ENCODE assay signal across 15 mouse cellular contexts in the genomic region with DNA sequence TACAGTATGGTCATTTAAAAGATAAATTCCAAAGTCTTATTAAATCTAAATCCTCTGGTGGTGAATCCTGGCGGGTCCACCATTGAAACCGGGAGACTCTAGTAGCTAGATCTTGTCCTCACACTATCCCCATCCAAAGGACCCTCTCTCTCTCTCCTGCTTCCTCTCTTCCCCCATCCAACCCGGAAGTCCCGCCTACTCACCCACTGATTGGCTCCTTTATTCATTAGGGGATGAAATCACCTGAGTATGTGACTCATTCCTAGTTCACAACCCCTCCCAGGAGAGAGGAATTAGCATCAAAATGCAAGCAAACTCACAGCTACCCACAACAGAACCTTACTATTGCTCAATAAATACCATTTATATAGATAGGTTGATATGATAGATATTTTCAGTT.
DNase-seq lines count a peak whose midpoint lies in the region.
"Had no signal": no experiment of that assay in that cellular context is flagged by ENCODE, and none has a peak within 500 bp of the region (broad histone marks: within the 10 kb centered on the region; RNA-seq: fewer than 3 reads in every experiment).

No protein-coding gene starts in this region.

- DNase-seq in ES-CJ7 (ENCODE audit: low read depth, low spot score) (peak; percentile 34), NIH3T3 (ENCODE audit: low read depth) (peak; percentile 7), ZHBTc4 (ENCODE audit: low read depth, low spot score) (peak; percentile 30)
- no peak for DNase-seq in cerebellum, postnatal 4 days (ENCODE audit: low spot score in 2 of 2)
- DNase-seq in frontal cortex, postnatal 36 days (ENCODE audit: low spot score in 2 of 2), result no peak
- DNase-seq in layer of hippocampus, adult 9-11 months, result no peak
- DNase-seq: adrenal gland, adult 2 months; adrenal gland, postnatal 14 days; adrenal gland, postnatal 36 days; cerebellum, adult 11-12 months; cerebellum, adult 2 months; cerebellum, adult 9-10 months; cerebellum, postnatal 10 days; cerebellum, postnatal 25 days; embryo, embryonic 11 days had no signal

Comparison
In these comparisons a context has a peak if more than half of its experiments do, and no peak if none do; other contexts are left out.
1. DNase-seq: peak in ES-CJ7 (single experiment), NIH3T3 (single experiment) and ZHBTc4 (single experiment); none in cerebellum, postnatal 4 days (0 of 2), frontal cortex, postnatal 36 days (0 of 2) and layer of hippocampus, adult 9-11 months (single experiment).